Mouse (Mus musculus) stomach, postnatal 0 days (tissue): ENCODE results near the gene Azin2.

Experiments used
- CTCF ChIP-seq: IDR thresholded peaks from 2 replicates; pipeline ENCODE4 v1.5.1; 2016; ENCODE audit warnings: antibody characterized with exemption, low read depth, mild to moderate bottlenecking, moderate library complexity
- EP300 ChIP-seq: optimal IDR thresholded peaks from 2 replicates; pipeline ENCODE3; 2016; ENCODE audit warnings: antibody characterized with exemption

DNA sequence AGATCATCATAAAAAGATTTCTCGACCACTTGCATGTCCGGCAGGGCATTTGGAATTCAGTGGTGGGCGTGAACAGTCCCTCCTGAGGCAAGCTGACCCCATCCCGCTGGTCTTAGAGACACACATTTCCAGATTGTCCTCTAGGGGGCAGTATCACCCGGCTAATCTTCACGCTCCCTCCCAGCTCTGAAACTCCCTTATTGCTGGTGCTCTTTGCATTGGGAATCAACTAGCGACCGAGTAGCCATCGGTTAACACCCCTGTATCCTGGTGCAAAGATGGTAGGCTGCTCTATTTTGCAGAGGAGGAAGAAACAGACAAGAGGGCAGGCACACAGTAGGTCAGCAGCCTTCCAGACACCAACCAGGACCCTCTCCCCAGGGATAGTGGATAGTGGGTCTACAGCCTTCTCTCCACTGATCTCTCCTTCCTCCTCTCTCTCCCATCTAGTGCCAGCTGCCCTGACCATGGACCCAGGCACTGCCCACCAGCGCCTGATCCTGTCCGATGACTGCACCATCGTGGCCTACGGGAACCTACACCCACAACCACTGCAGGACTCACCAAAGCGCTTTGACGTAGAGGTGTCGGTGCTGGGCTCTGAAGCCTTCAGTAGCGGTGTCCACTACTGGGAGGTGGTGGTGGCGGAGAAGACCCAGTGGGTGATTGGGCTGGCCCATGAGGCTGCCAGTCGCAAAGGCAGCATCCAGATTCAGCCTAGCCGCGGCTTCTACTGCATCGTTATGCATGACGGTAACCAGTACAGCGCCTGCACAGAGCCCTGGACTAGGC is 53.5 kb downstream of the Azin2 start:
- TF ChIP-seq CTCF (peak; percentile 87), EP300 (no peak)
